Mouse (Mus musculus) large intestine, adult 2 months (tissue): ENCODE data around the gene 1700056E22Rik. TPM values are rescaled to one million over a fixed set of nuclear protein-coding genes. Genes with fewer than 3 reads are reported as not detected.

Experiments used
- DNase-seq: peaks from one replicate; pipeline ENCODE4 v3.0.0-alpha.2; 2012; ENCODE audit warnings: low read depth, low spot score
- WGBS: fragments of 180-500 bp; shearing (Covaris S2); methylation state at CpG from one replicate; pipeline ENCODE4 v1.1.7; 2018; 5-methylcytosine and 5-hydroxymethylcytosine counted together
- polyA plus RNA-seq: library from polyadenylated mRNA; depleted of rRNA; stranded (reverse); fragments of >200 nt; gene quantifications from 2 replicates; pipeline ENCODE4 v1.2.3, GENCODE M21; 2012; rRNA removed

The 1700056E22Rik gene
- 0.45 and 1.0 TPM in 2 replicates for polyA plus RNA-seq

GRCm38 (mm10) chr1:184034011-184034557 lies at the start of gene 1700056E22Rik:
TSS of gene 1700056E22Rik (minus strand) at chr1:184034301.
- DNase-seq, result peak; percentile 96
- under 1% methylated on average over 38 of the region's 38 CpGs for WGBS

GRCm38 (mm10) chr1:184083166-184083565 lies 49.1 kb upstream of the 1700056E22Rik start:
- no peak for DNase-seq
- WGBS, result 59% methylated on average over 7 of the region's 7 CpGs

- DNase-seq, result no peak
Observed at GRCm38 (mm10) chr1:184082661-184083060, 48.6 kb upstream of the 1700056E22Rik start.

GRCm38 (mm10) chr1:184079304-184079703 lies 45.2 kb upstream of the 1700056E22Rik start:
- no peak for DNase-seq
- WGBS, result 92% methylated on average over 3 of the region's 3 CpGs

More at GRCm38 (mm10) chr1:184082661-184083060, 48.6 kb upstream of the 1700056E22Rik start:
- WGBS, result 50% methylated on average over 3 of the region's 3 CpGs

- WGBS, result 37% methylated on average over 2 of the region's 2 CpGs
- no peak for DNase-seq
Observed at GRCm38 (mm10) chr1:184076756-184077155, 42.7 kb upstream of the 1700056E22Rik start.

GRCm38 (mm10) chr1:184076065-184076464 lies 42.0 kb upstream of the 1700056E22Rik start:
- 59% methylated on average over 6 of the region's 6 CpGs for WGBS
- DNase-seq, result no peak

- WGBS, result 97% methylated on average over 12 of the region's 12 CpGs
- no peak for DNase-seq
Observed at GRCm38 (mm10) chr1:184068971-184069370, 34.9 kb upstream of the 1700056E22Rik start.

GRCm38 (mm10) chr1:184067704-184068558 lies 33.8 kb upstream of the 1700056E22Rik start:
- no peak for DNase-seq
- WGBS, result 91% methylated on average over 18 of the region's 18 CpGs

GRCm38 (mm10) chr1:184066460-184067287 lies 32.6 kb upstream of the 1700056E22Rik start:
- WGBS, result 66% methylated on average over 11 of the region's 11 CpGs
- DNase-seq, result no peak

- 74% methylated on average over 13 of the region's 13 CpGs for WGBS
- DNase-seq, result no peak
Observed at GRCm38 (mm10) chr1:184065589-184066361, 31.7 kb upstream of the 1700056E22Rik start.

GRCm38 (mm10) chr1:184064306-184064705 lies 30.2 kb upstream of the 1700056E22Rik start:
- WGBS, result 85% methylated on average over 7 of the region's 7 CpGs
- DNase-seq, result no peak

GRCm38 (mm10) chr1:184061901-184062300 lies 27.8 kb upstream of the 1700056E22Rik start:
- 75% methylated on average over 1 of the region's 1 CpGs for WGBS
- no peak for DNase-seq

GRCm38 (mm10) chr1:184060828-184061734 lies 27.0 kb upstream of the 1700056E22Rik start:
- 52% methylated on average over 4 of the region's 4 CpGs for WGBS

GRCm38 (mm10) chr1:184060381-184060780 lies 26.3 kb upstream of the 1700056E22Rik start:
- DNase-seq, result peak; percentile 28
- WGBS, result 23% methylated on average over 9 of the region's 9 CpGs

More at GRCm38 (mm10) chr1:184060828-184061734, 27.0 kb upstream of the 1700056E22Rik start:
- DNase-seq, result no peak

GRCm38 (mm10) chr1:184059814-184060213 lies 25.7 kb upstream of the 1700056E22Rik start:
- no peak for DNase-seq
- 84% methylated on average over 3 of the region's 3 CpGs for WGBS

- no peak for DNase-seq
- WGBS, result 74% methylated on average over 8 of the region's 8 CpGs
Observed at GRCm38 (mm10) chr1:184058206-184058605, 24.1 kb upstream of the 1700056E22Rik start.

- WGBS, result 85% methylated on average over 2 of the region's 2 CpGs
Observed at GRCm38 (mm10) chr1:184054176-184054575, 20.1 kb upstream of the 1700056E22Rik start.

GRCm38 (mm10) chr1:184053711-184054110 lies 19.6 kb upstream of the 1700056E22Rik start:
- no peak for DNase-seq
- 74% methylated on average over 4 of the region's 4 CpGs for WGBS

More at GRCm38 (mm10) chr1:184054176-184054575, 20.1 kb upstream of the 1700056E22Rik start:
- no peak for DNase-seq
